Mouse (Mus musculus) cerebellum, postnatal 36 days (tissue): ENCODE data around the gene Gm21541.
"Not testable (repeated sequence)": the region's sequence is repeated elsewhere in the genome, so short reads cannot be mapped to it uniquely, and the experiment has no call there.

ENCODE experiments used
- DNase-seq, 2 experiments: peaks; one replicate each; pipeline ENCODE4 v3.0.0; 2021 to 2022; ENCODE audit warnings: mixed read lengths in 2 of 2

Gene Gm21541

GRCm38 (mm10) chr4:41903310-41903709, at the start of gene Gm21541:
TSS of gene Gm21541 (plus strand) at chr4:41903610.
- not testable (repeated sequence) for DNase-seq

GRCm38 (mm10) chr4:41941272-41941671, 37.9 kb downstream of the Gm21541 start, which contains the start of gene Gm20878:
TSS of gene Gm20878 (plus strand) at chr4:41941572.
- not testable (repeated sequence) for DNase-seq
